Mouse (Mus musculus): ENCODE measurements around the gene Wnt5b. TPM values are rescaled to one million over a fixed set of nuclear protein-coding genes. Genes with fewer than 3 reads are reported as not detected.

The Wnt5b gene
- total and polyA plus RNA-seq, 3 experiments: 0.04 TPM; not detected in 2

DNA sequence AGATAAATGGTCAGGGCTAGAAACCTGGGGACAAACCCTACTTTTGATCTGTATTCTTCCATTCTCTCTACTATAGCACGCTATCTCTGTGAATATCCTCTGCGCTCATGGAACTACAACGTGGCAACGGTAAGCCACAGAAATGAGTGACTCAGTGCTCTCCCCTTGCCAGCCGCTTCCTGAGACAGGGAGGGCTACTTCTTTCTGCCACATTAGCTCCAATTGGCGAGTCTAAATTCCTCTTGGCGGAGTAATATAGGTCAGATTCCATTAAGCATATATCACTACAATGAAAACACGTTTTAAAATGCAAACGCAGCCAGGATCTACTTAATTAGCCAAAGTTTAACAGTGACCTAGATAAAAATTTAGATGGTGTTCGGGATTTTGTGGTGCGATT lies 31.4 kb downstream of the Wnt5b start:
- H3K4me3 ChIP-seq (ENCODE audit: control insufficient read depth in 1 of 2, insufficient read depth in 1 of 2, low read depth in 2 of 2, low read length in 2 of 2): no peak overlapping the region
- H3K9me3 ChIP-seq (replicated peaks; ENCODE audit: insufficient read depth, low read length): no peaks in the 10 kb centered on the region
- no peaks in the 10 kb centered on the region; a peak in 1 of 4 replicates for H3K27me3 ChIP-seq (ENCODE audit: control insufficient read depth in 1 of 2, insufficient read depth in 2 of 2, low read length in 2 of 2)
- H3K4me1 ChIP-seq (ENCODE audit: control insufficient read depth in 1 of 2, insufficient read depth in 2 of 2, low read length in 2 of 2): no peaks in the 10 kb centered on the region
- no peak overlapping the region for H3K27ac ChIP-seq (ENCODE audit: control insufficient read depth, low read depth, low read length)
- no peaks in the 10 kb centered on the region for H3K79me2 ChIP-seq (ENCODE audit: control insufficient read depth, insufficient read depth, low read length, poor library complexity)
- DNase-seq (ENCODE audit: low read depth, low spot score): no peak
- TF ChIP-seq USF1 (IDR thresholded peaks at IDR 0.05; ENCODE audit: low read depth, low read length) (no peak), SMC3 (IDR thresholded peaks at IDR 0.05; ENCODE audit: low read depth, low read length) (no peak)
- H3K36me3 ChIP-seq (ENCODE audit: control insufficient read depth in 1 of 2, insufficient read depth in 2 of 2, low read length in 2 of 2): no peaks in the 10 kb centered on the region
- H3K9ac ChIP-seq (ENCODE audit: control insufficient read depth, low read depth, low read length, poor library complexity, severe bottlenecking): no peak overlapping the region

DNA sequence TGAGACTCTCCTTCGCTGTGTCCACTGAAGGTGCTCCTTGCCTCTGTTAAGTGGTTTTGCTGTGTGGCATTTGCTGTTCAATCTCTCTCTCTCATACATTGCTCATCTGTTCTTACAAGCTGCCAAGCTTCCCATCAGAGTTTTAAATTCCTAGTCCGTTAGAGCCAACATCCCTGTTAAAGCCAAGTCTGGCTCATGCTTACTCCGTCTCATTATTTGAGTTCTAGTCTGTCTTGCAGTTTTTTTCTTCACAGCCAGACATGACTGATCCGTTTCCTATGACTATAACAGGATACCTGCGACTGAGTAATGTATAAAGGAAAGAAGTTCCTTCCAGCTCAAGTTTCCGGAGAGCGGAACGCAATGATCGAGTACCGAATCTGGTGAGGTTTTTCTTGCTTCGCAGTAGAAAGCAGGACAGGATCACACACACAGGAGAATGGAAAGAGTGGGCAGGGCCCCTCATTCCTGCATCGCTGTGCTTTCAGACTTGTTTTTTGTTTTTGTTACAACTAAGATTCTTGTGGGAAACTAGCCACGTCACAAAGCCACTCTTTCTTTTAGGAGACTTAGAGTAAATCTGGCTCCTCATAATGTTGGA lies 34.6 kb downstream of the Wnt5b start:
- peaks cover 0 to 1% of the 10 kb centered on the region in 2 experiments; a peak in 1 of 4 replicates for H3K27me3 ChIP-seq (ENCODE audit: control insufficient read depth in 1 of 2, insufficient read depth in 2 of 2, low read length in 2 of 2)
- H3K27ac ChIP-seq (ENCODE audit: control insufficient read depth, low read depth, low read length): no peak overlapping the region
- H3K36me3 ChIP-seq (ENCODE audit: control insufficient read depth in 1 of 2, insufficient read depth in 2 of 2, low read length in 2 of 2): no peaks in the 10 kb centered on the region
- H3K9ac ChIP-seq (ENCODE audit: control insufficient read depth, low read depth, low read length, poor library complexity, severe bottlenecking): no peak overlapping the region
- H3K9me3 ChIP-seq (replicated peaks; ENCODE audit: insufficient read depth, low read length): no peaks in the 10 kb centered on the region
- no peak overlapping the region for H3K4me3 ChIP-seq (ENCODE audit: control insufficient read depth in 1 of 2, insufficient read depth in 1 of 2, low read depth in 2 of 2, low read length in 2 of 2)
- H3K4me1 ChIP-seq (ENCODE audit: control insufficient read depth in 1 of 2, insufficient read depth in 2 of 2, low read length in 2 of 2): no peaks in the 10 kb centered on the region
- H3K79me2 ChIP-seq (ENCODE audit: control insufficient read depth, insufficient read depth, low read length, poor library complexity): no peaks in the 10 kb centered on the region
- no peak for DNase-seq (ENCODE audit: low read depth, low spot score)
- TF ChIP-seq CHD2 (IDR thresholded peaks at IDR 0.05; ENCODE audit: low read length) (no peak), POLR2A (IDR thresholded peaks at IDR 0.05; ENCODE audit: control insufficient read depth in 1 of 2, insufficient read depth in 1 of 2, low read depth in 1 of 2, low read length in 2 of 2, poor library complexity in 1 of 2) (no peak), E2F4 (IDR thresholded peaks at IDR 0.05; ENCODE audit: borderline replicate concordance, low read depth, low read length) (no peak), RAD21 (IDR thresholded peaks at IDR 0.05; ENCODE audit: low read depth, low read length) (no peak), MXI1 (IDR thresholded peaks at IDR 0.05; ENCODE audit: low read depth, low read length) (no peak), SIN3A (IDR thresholded peaks at IDR 0.05; ENCODE audit: low read length) (no peak), ELF1 (IDR thresholded peaks at IDR 0.05; ENCODE audit: low read depth, low read length) (no peak)

DNA sequence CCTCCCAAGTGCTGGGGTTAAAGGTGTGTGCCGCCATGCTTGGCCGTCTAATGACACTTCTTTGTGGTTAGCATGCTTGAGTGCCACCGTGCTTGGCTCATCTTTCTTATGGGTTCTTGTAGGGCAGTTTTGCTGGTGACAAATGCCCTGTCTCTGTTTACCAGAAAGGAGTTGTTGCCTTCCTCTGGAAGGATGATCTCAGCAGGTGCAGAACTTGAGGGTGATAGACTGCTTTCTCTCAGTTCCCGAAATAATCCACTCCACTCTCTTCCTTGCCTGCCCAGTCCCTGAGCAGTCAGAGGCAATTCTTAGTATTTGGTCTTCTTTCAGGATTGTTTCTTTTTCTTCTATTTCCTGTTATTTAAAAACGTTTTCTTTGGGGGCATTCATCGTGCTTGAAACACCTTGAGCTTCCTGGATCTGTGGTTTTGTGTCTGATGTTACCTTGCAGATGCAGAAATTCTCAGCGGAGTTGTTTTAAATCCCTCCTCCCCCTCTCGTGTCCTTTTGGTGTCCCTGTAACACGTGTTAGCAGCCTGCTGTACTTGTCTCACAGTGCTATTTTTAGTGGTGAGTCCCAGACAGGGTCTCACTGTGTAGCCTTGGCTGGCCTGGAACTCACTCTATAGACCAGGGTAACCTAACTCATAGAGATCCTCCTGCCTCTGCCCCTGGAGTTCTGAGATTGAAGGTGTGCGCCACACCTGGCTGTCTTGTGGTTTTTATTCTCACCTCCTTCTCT lies 35.3 kb downstream of the Wnt5b start:
- Histone ChIP-seq H3K36me3 (ENCODE audit: control insufficient read depth in 1 of 2, insufficient read depth in 2 of 2, low read length in 2 of 2) (no peaks in the 10 kb centered on the region), H3K27ac (ENCODE audit: control insufficient read depth, low read depth, low read length) (no peak overlapping the region), H3K27me3 (ENCODE audit: control insufficient read depth in 1 of 2, insufficient read depth in 2 of 2, low read length in 2 of 2) (peaks cover 0 to 1% of the 10 kb centered on the region in 2 experiments; a peak in 1 of 4 replicates), H3K4me1 (ENCODE audit: control insufficient read depth in 1 of 2, insufficient read depth in 2 of 2, low read length in 2 of 2) (no peaks in the 10 kb centered on the region), H3K4me3 (ENCODE audit: control insufficient read depth in 1 of 2, insufficient read depth in 1 of 2, low read depth in 2 of 2, low read length in 2 of 2) (no peak overlapping the region), H3K9me3 (replicated peaks; ENCODE audit: insufficient read depth, low read length) (no peaks in the 10 kb centered on the region), H3K9ac (ENCODE audit: control insufficient read depth, low read depth, low read length, poor library complexity, severe bottlenecking) (no peak overlapping the region), H3K79me2 (ENCODE audit: control insufficient read depth, insufficient read depth, low read length, poor library complexity) (no peaks in the 10 kb centered on the region)
- no peak for DNase-seq (ENCODE audit: low read depth, low spot score)
- TF ChIP-seq NRF1 (IDR thresholded peaks at IDR 0.05; ENCODE audit: insufficient read depth, low read depth, low read length, poor library complexity, severe bottlenecking) (no peak), POLR2AphosphoS5 (IDR thresholded peaks at IDR 0.05; ENCODE audit: borderline replicate concordance, low read depth, low read length) (no peak), CHD1 (IDR thresholded peaks at IDR 0.05; ENCODE audit: low read depth, low read length) (no peak), CHD2 (IDR thresholded peaks at IDR 0.05; ENCODE audit: low read length) (no peak), MYC (IDR thresholded peaks at IDR 0.05; ENCODE audit: low read depth, low read length) (no peak), GABPA (IDR thresholded peaks at IDR 0.05; ENCODE audit: low read depth, low read length) (no peak), POLR2A (IDR thresholded peaks at IDR 0.05; ENCODE audit: control insufficient read depth in 1 of 2, insufficient read depth in 1 of 2, low read depth in 1 of 2, low read length in 2 of 2, poor library complexity in 1 of 2) (no peak), MXI1 (IDR thresholded peaks at IDR 0.05; ENCODE audit: low read depth, low read length) (no peak), MAFK (IDR thresholded peaks at IDR 0.05; ENCODE audit: borderline replicate concordance, low read depth, low read length) (no peak), ZKSCAN1 (IDR thresholded peaks at IDR 0.05; ENCODE audit: low read depth, low read length) (no peak), HCFC1 (IDR thresholded peaks at IDR 0.05; ENCODE audit: low read depth, low read length) (no peak), MAX (IDR thresholded peaks at IDR 0.05; ENCODE audit: low read length) (no peak), CTCF (IDR thresholded peaks at IDR 0.05 in 2 of 3, conservative IDR thresholded peaks at IDR 0.05 in 1 of 3; ENCODE audit: control insufficient read depth in 1 of 3, insufficient read depth in 1 of 3, low read depth in 2 of 3, low read length in 3 of 3, poor library complexity in 1 of 3, severe bottlenecking in 1 of 3) (no peak), RAD21 (IDR thresholded peaks at IDR 0.05; ENCODE audit: low read depth, low read length) (no peak), ETS1 (IDR thresholded peaks at IDR 0.05; ENCODE audit: low read depth, low read length) (no peak), SIN3A (IDR thresholded peaks at IDR 0.05; ENCODE audit: low read length) (no peak), ZMIZ1 (IDR thresholded peaks at IDR 0.05; ENCODE audit: low read depth, low read length) (no peak), MYB (IDR thresholded peaks at IDR 0.05; ENCODE audit: low read depth, low read length) (no peak)
